Mouse (Mus musculus) hindbrain, embryonic 11.5 days (tissue): Measurements from ENCODE around the gene Rbks. TPM values are rescaled to one million over a fixed set of nuclear protein-coding genes. Genes with fewer than 3 reads are reported as not detected.

ENCODE experiments used
- ATAC-seq: fragments of 200-750 bp; cut with Nextera tagmentation; 2 replicates; pipeline ENCODE4 v1.8.0; 2017; ENCODE audit warnings: mild to moderate bottlenecking, moderate TSS enrichment, moderate library complexity; ENCODE audit not compliant: low FRiP score
- DNase-seq: peaks from one replicate; pipeline ENCODE4 v3.0.0-alpha.2; 2015; ENCODE audit warnings: low spot score
- H3K27ac ChIP-seq: fragments of 300-500 bp; sonication (generic); 2 replicates; pipeline ENCODE4 v1.5.1; 2014; ENCODE audit warnings: mild to moderate bottlenecking, low read depth, low read length
- H3K27me3 ChIP-seq: fragments of 300-500 bp; sonication (generic); 2 replicates; pipeline ENCODE4 v1.6.1; 2014; ENCODE audit warnings: mild to moderate bottlenecking, low read length, moderate library complexity, mixed read lengths; ENCODE audit not compliant: control insufficient read depth, insufficient read depth
- H3K36me3 ChIP-seq: fragments of 300-500 bp; sonication (generic); 2 replicates; pipeline ENCODE4 v1.6.1; 2014; ENCODE audit warnings: mild to moderate bottlenecking, low read length, moderate library complexity, mixed read lengths; ENCODE audit not compliant: control insufficient read depth, insufficient read depth
- H3K4me1 ChIP-seq: fragments of 300-500 bp; sonication (generic); replicated peaks from 2 replicates; pipeline ENCODE4 v1.6.1; 2014; ENCODE audit warnings: low read length, mixed read lengths; ENCODE audit not compliant: control insufficient read depth, insufficient read depth
- H3K4me2 ChIP-seq: fragments of 300-500 bp; sonication (generic); replicated peaks from 2 replicates; pipeline ENCODE4 v1.6.1; 2014; ENCODE audit warnings: mild to moderate bottlenecking, low read depth, low read length
- H3K4me3 ChIP-seq: fragments of 300-500 bp; sonication (generic); 2 replicates; pipeline ENCODE4 v1.5.1; 2014; ENCODE audit warnings: low read depth, low read length
- H3K9ac ChIP-seq: fragments of 300-500 bp; sonication (generic); 2 replicates; pipeline ENCODE4 v1.6.1; 2014; ENCODE audit warnings: low read depth, low read length
- H3K9me3 ChIP-seq: fragments of 300-500 bp; sonication (generic); 2 replicates; pipeline ENCODE4 v1.6.1; 2016; ENCODE audit warnings: low read length; ENCODE audit not compliant: control insufficient read depth
- WGBS: fragments of 180-500 bp; shearing (Covaris S2); extraction: QIAGEN DNeasy Blood & Tissue Kit; methylation state at CpG from one replicate; pipeline ENCODE4 v1.1.7; 2014; 5-methylcytosine and 5-hydroxymethylcytosine counted together
- polyA plus RNA-seq: library from polyadenylated mRNA; unstranded; fragments of >200 nt; fragmentation: Nextera tagmentation; extraction: Ambion mirVana; gene quantifications from 2 replicates; pipeline ENCODE4 v1.2.1, GENCODE M21; 2014

Gene Rbks
- polyA plus RNA-seq, 1 experiment from 2014 or later = 2.0 TPM

- no peaks in the 10 kb centered on the region for H3K4me1 ChIP-seq
- H3K4me2 ChIP-seq = no peak overlapping the region
- 71% methylated on average over 13 of the region's 13 CpGs for WGBS
- H3K9ac ChIP-seq = no peak overlapping the region
- no peaks in the 10 kb centered on the region for H3K27me3 ChIP-seq
- DNase-seq = no peak
- H3K9me3 ChIP-seq = no peaks in the 10 kb centered on the region
- no peak overlapping the region for H3K27ac ChIP-seq
- no peaks in the 10 kb centered on the region for H3K36me3 ChIP-seq
- no peak for ATAC-seq
- H3K4me3 ChIP-seq = no peak overlapping the region
Measured at GRCm38 (mm10) chr5:31668325-31668968, 29.0 kb downstream of the Rbks start.

GRCm38 (mm10) chr5:31666176-31666575 is 31.3 kb downstream of the Rbks start:
- H3K27ac ChIP-seq = no peak overlapping the region
- no peaks in the 10 kb centered on the region for H3K4me1 ChIP-seq
- no peaks in the 10 kb centered on the region for H3K27me3 ChIP-seq
- no peak overlapping the region for H3K9ac ChIP-seq
- H3K9me3 ChIP-seq = no peaks in the 10 kb centered on the region
- H3K4me2 ChIP-seq = no peak overlapping the region
- H3K36me3 ChIP-seq = no peaks in the 10 kb centered on the region
- DNase-seq (no peak), ATAC-seq (no peak)
- WGBS = 21% methylated on average over 1 of the region's 1 CpGs
- no peak overlapping the region for H3K4me3 ChIP-seq

GRCm38 (mm10) chr5:31655688-31656190 is 41.7 kb downstream of the Rbks start:
- H3K36me3 ChIP-seq = no peaks in the 10 kb centered on the region
- ATAC-seq = no peak
- H3K27ac ChIP-seq = no peak overlapping the region
- H3K9ac ChIP-seq = no peak overlapping the region
- no peak overlapping the region for H3K4me3 ChIP-seq
- no peak for DNase-seq
- H3K9me3 ChIP-seq = no peaks in the 10 kb centered on the region
- WGBS = 92% methylated on average over 1 of the region's 1 CpGs
- no peaks in the 10 kb centered on the region for H3K4me1 ChIP-seq
- H3K27me3 ChIP-seq = no peaks in the 10 kb centered on the region
- no peak overlapping the region for H3K4me2 ChIP-seq

GRCm38 (mm10) chr5:31650518-31651288 is 46.7 kb downstream of the Rbks start:
- H3K4me1 ChIP-seq = no peaks in the 10 kb centered on the region
- H3K9me3 ChIP-seq = no peaks in the 10 kb centered on the region
- ATAC-seq = no peak
- 88% methylated on average over 2 of the region's 2 CpGs for WGBS
- H3K27me3 ChIP-seq = no peaks in the 10 kb centered on the region
- H3K27ac ChIP-seq = no peak overlapping the region
- H3K9ac ChIP-seq = no peak overlapping the region
- no peak overlapping the region for H3K4me3 ChIP-seq
- H3K4me2 ChIP-seq = no peak overlapping the region
- H3K36me3 ChIP-seq = no peaks in the 10 kb centered on the region
- no peak for DNase-seq

- Histone ChIP-seq H3K27ac (no peak overlapping the region), H3K36me3 (no peaks in the 10 kb centered on the region), H3K9ac (no peak overlapping the region), H3K4me1 (no peaks in the 10 kb centered on the region), H3K27me3 (no peaks in the 10 kb centered on the region), H3K4me2 (no peak overlapping the region), H3K4me3 (no peak overlapping the region), H3K9me3 (no peaks in the 10 kb centered on the region)
- no peak for DNase-seq
- WGBS = 76% methylated on average over 2 of the region's 2 CpGs
- no peak for ATAC-seq
Measured at GRCm38 (mm10) chr5:31647327-31647726, 50.1 kb downstream of the Rbks start.

GRCm38 (mm10) chr5:31646574-31646973 is 50.9 kb downstream of the Rbks start:
- Histone ChIP-seq H3K27ac (no peak overlapping the region), H3K36me3 (no peaks in the 10 kb centered on the region), H3K4me1 (no peaks in the 10 kb centered on the region), H3K27me3 (no peaks in the 10 kb centered on the region), H3K4me2 (no peak overlapping the region), H3K4me3 (no peak overlapping the region), H3K9ac (no peak overlapping the region), H3K9me3 (no peaks in the 10 kb centered on the region)
- 93% methylated on average over 6 of the region's 6 CpGs for WGBS
- DNase-seq (no peak), ATAC-seq (no peak)

- DNase-seq = no peak
- Histone ChIP-seq H3K4me1 (no peaks in the 10 kb centered on the region), H3K4me3 (no peak overlapping the region), H3K4me2 (no peak overlapping the region), H3K9ac (no peak overlapping the region), H3K27me3 (no peaks in the 10 kb centered on the region), H3K36me3 (no peaks in the 10 kb centered on the region), H3K27ac (no peak overlapping the region), H3K9me3 (no peaks in the 10 kb centered on the region)
- WGBS = 90% methylated on average over 6 of the region's 6 CpGs
- ATAC-seq = no peak
Measured at GRCm38 (mm10) chr5:31645798-31646197, 51.6 kb downstream of the Rbks start.

GRCm38 (mm10) chr5:31644847-31645246 is 52.6 kb downstream of the Rbks start:
- Histone ChIP-seq H3K9ac (no peak overlapping the region), H3K4me2 (no peak overlapping the region), H3K27me3 (no peaks in the 10 kb centered on the region), H3K4me1 (no peaks in the 10 kb centered on the region), H3K9me3 (no peaks in the 10 kb centered on the region), H3K36me3 (no peaks in the 10 kb centered on the region), H3K4me3 (no peak overlapping the region), H3K27ac (no peak overlapping the region)
- no peak for DNase-seq
- 88% methylated on average over 6 of the region's 6 CpGs for WGBS
- no peak for ATAC-seq

- 82% methylated on average over 4 of the region's 4 CpGs for WGBS
- Histone ChIP-seq H3K4me1 (no peaks in the 10 kb centered on the region), H3K27me3 (no peaks in the 10 kb centered on the region), H3K36me3 (no peaks in the 10 kb centered on the region), H3K9me3 (no peaks in the 10 kb centered on the region), H3K27ac (no peak overlapping the region), H3K9ac (no peak overlapping the region), H3K4me2 (no peak overlapping the region), H3K4me3 (no peak overlapping the region)
- DNase-seq = no peak
- no peak for ATAC-seq
Measured at GRCm38 (mm10) chr5:31644272-31644671, 53.2 kb downstream of the Rbks start.
